Mouse (Mus musculus): ENCODE measurements around the gene Gins2.

DNA sequence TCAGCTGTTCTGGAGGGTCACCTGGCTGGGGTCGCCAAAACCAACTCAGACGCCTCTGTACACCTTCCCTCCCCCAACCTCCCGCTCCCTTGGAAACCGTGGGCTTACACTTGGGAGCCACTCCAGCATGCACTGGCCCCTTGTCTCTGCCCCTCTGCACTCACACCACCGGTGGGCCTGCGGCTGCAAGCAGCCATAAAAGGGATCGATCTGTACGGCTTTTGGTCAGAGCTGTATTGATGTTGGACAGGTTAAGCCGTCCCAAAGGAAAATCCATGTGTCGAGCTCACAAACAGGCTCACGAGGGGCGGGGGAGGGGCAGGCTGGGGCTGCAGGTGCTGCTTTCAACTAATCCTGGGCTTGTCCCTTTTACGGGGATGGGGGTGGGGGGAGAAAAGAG lies 46.1 kb downstream of the Gins2 start:
- TF ChIP-seq CTCF (IDR thresholded peaks at IDR 0.05; ENCODE audit: insufficient read depth, low read length) (no peak), POLR2A (IDR thresholded peaks at IDR 0.05; ENCODE audit: borderline replicate concordance, extremely low read depth, low read depth, low read length) (no peak)

All from lung, adult 2 months (tissue).